Mouse (Mus musculus) midbrain, postnatal 0 days (tissue): ENCODE results near the gene Nup107. TPM values are rescaled to one million over a fixed set of nuclear protein-coding genes. Genes with fewer than 3 reads are reported as not detected.

Experiments used
- ATAC-seq: fragments of 200-750 bp; cut with Nextera tagmentation; 2 replicates; pipeline ENCODE4 v1.8.0; 2017; ENCODE audit warnings: moderate number of reproducible peaks, mild to moderate bottlenecking, moderate TSS enrichment, moderate library complexity; ENCODE audit not compliant: low FRiP score
- DNase-seq: peaks from one replicate; pipeline ENCODE4 v3.0.0-alpha.2; 2015; ENCODE audit warnings: low spot score
- H3K27ac ChIP-seq: fragments of 300-500 bp; sonication (generic); 2 replicates; pipeline ENCODE4 v1.5.1; 2014; ENCODE audit warnings: low read depth, mild to moderate bottlenecking, low read length, mixed read lengths
- H3K27me3 ChIP-seq: fragments of 300-500 bp; sonication (generic); 2 replicates; pipeline ENCODE4 v1.6.1; 2014; ENCODE audit warnings: low read length, control low read depth, mixed read lengths; ENCODE audit not compliant: insufficient read depth
- H3K36me3 ChIP-seq: fragments of 300-500 bp; sonication (generic); 2 replicates; pipeline ENCODE4 v1.6.1; 2014; ENCODE audit warnings: low read length, control low read depth, mixed read lengths; ENCODE audit not compliant: insufficient read depth
- H3K4me1 ChIP-seq: fragments of 300-500 bp; sonication (generic); 2 replicates; pipeline ENCODE4 v1.6.1; 2014; ENCODE audit warnings: mild to moderate bottlenecking, control low read depth, antibody characterized with exemption, low read length, mixed read lengths; ENCODE audit not compliant: insufficient read depth
- H3K4me2 ChIP-seq: fragments of 300-500 bp; sonication (generic); 2 replicates; pipeline ENCODE4 v1.6.1; 2014; ENCODE audit warnings: low read depth, mild to moderate bottlenecking, low read length, mixed read lengths; ENCODE audit not compliant: poor library complexity, severe bottlenecking
- H3K4me3 ChIP-seq: fragments of 300-500 bp; sonication (generic); 2 replicates; pipeline ENCODE4 v1.5.1; 2014; ENCODE audit warnings: low read depth, mild to moderate bottlenecking, low read length, moderate library complexity
- H3K9ac ChIP-seq: fragments of 300-500 bp; sonication (generic); replicated peaks from 2 replicates; pipeline ENCODE4 v1.6.1; 2014; ENCODE audit warnings: mild to moderate bottlenecking, low read length, moderate library complexity, mixed read lengths; ENCODE audit not compliant: poor library complexity, severe bottlenecking
- H3K9me3 ChIP-seq: fragments of 300-500 bp; sonication (generic); 2 replicates; pipeline ENCODE4 v1.6.1; 2016; ENCODE audit warnings: low read length, control low read depth
- CTCF ChIP-seq: IDR thresholded peaks from 2 replicates; pipeline ENCODE4 v1.5.1; 2016; ENCODE audit warnings: antibody characterized with exemption, mild to moderate bottlenecking
- WGBS: fragments of 180-500 bp; shearing (Covaris S2); extraction: QIAGEN DNeasy Blood & Tissue Kit; methylation state at CpG from one replicate; pipeline ENCODE4 v1.1.7; 2014; 5-methylcytosine and 5-hydroxymethylcytosine counted together
- polyA plus RNA-seq: library from polyadenylated mRNA; unstranded; fragments of >200 nt; fragmentation: Nextera tagmentation; extraction: Ambion mirVana; gene quantifications from 2 replicates; pipeline ENCODE4 v1.2.1, GENCODE M21; 2015
- total RNA-seq: library from RNA; depleted of rRNA; stranded (reverse); fragments of >200 nt; gene quantifications from 2 replicates; pipeline ENCODE4 v1.2.3, GENCODE M21; 2014

The Nup107 gene
- total and polyA plus RNA-seq, 2 experiments from 2014 or later = 14.0 to 16.7 TPM

- TF ChIP-seq CTCF = no peak
- ATAC-seq = no peak
Observed at GRCm38 (mm10) chr10:117810506-117810905, 18.0 kb upstream of the Nup107 start.

GRCm38 (mm10) chr10:117808068-117808467 is 15.6 kb upstream of the Nup107 start:
- ATAC-seq (no peak), DNase-seq (no peak)
- Histone ChIP-seq H3K27ac (no peak overlapping the region), H3K4me1 (no peaks in the 10 kb centered on the region), H3K9me3 (no peaks in the 10 kb centered on the region), H3K9ac (no peak overlapping the region), H3K4me3 (no peak overlapping the region), H3K36me3 (peaks cover 2% of the 10 kb centered on the region; the same call in 1 of the 2 replicates), H3K4me2 (no peak overlapping the region), H3K27me3 (no peaks in the 10 kb centered on the region)
- 85% methylated on average over 6 of the region's 6 CpGs for WGBS
- no peak for TF ChIP-seq CTCF

More at GRCm38 (mm10) chr10:117810506-117810905, 18.0 kb upstream of the Nup107 start:
- no peaks in the 10 kb centered on the region for H3K27me3 ChIP-seq
- H3K27ac ChIP-seq = no peak overlapping the region
- no peaks in the 10 kb centered on the region for H3K9me3 ChIP-seq
- no peak overlapping the region for H3K9ac ChIP-seq
- H3K4me2 ChIP-seq = no peak overlapping the region
- peaks cover 13% of the 10 kb centered on the region for H3K36me3 ChIP-seq
- no peaks in the 10 kb centered on the region for H3K4me1 ChIP-seq
- WGBS = 79% methylated on average over 11 of the region's 11 CpGs
- no peak overlapping the region for H3K4me3 ChIP-seq
- DNase-seq = no peak

GRCm38 (mm10) chr10:117805919-117806318 is 13.4 kb upstream of the Nup107 start:
- no peak overlapping the region for H3K27ac ChIP-seq
- no peaks in the 10 kb centered on the region for H3K4me1 ChIP-seq
- no peak overlapping the region for H3K9ac ChIP-seq
- no peaks in the 10 kb centered on the region for H3K9me3 ChIP-seq
- no peak overlapping the region for H3K4me2 ChIP-seq
- no peak for DNase-seq
- 52% methylated on average over 9 of the region's 9 CpGs for WGBS
- no peak for TF ChIP-seq CTCF
- no peaks in the 10 kb centered on the region for H3K27me3 ChIP-seq
- ATAC-seq = no peak
- H3K36me3 ChIP-seq = no peaks in the 10 kb centered on the region
- H3K4me3 ChIP-seq = no peak overlapping the region

- TF ChIP-seq CTCF = no peak
- 91% methylated on average over 31 of the region's 31 CpGs for WGBS
- no peak overlapping the region for H3K4me3 ChIP-seq
- H3K27ac ChIP-seq = no peak overlapping the region
- no peaks in the 10 kb centered on the region for H3K9me3 ChIP-seq
- no peaks in the 10 kb centered on the region for H3K4me1 ChIP-seq
- no peak overlapping the region for H3K4me2 ChIP-seq
- no peak for ATAC-seq
- H3K36me3 ChIP-seq = no peaks in the 10 kb centered on the region
- H3K9ac ChIP-seq = no peak overlapping the region
- no peak for DNase-seq
- H3K27me3 ChIP-seq = no peaks in the 10 kb centered on the region
Observed at GRCm38 (mm10) chr10:117803870-117804850, 11.7 kb upstream of the Nup107 start.

- Histone ChIP-seq H3K27me3 (no peaks in the 10 kb centered on the region), H3K9ac (no peak overlapping the region), H3K4me3 (no peak overlapping the region), H3K4me1 (no peaks in the 10 kb centered on the region), H3K27ac (no peak overlapping the region), H3K9me3 (no peaks in the 10 kb centered on the region), H3K4me2 (no peak overlapping the region), H3K36me3 (no peaks in the 10 kb centered on the region)
- no peak for TF ChIP-seq CTCF
- WGBS = 95% methylated on average over 9 of the region's 9 CpGs
- no peak for DNase-seq
- no peak for ATAC-seq
Observed at GRCm38 (mm10) chr10:117801886-117802285, 9.4 kb upstream of the Nup107 start.

GRCm38 (mm10) chr10:117799806-117800205 is 7.3 kb upstream of the Nup107 start:
- Histone ChIP-seq H3K27ac (no peak overlapping the region), H3K9ac (no peak overlapping the region), H3K27me3 (no peaks in the 10 kb centered on the region), H3K4me3 (no peak overlapping the region), H3K4me2 (no peak overlapping the region), H3K4me1 (no peaks in the 10 kb centered on the region), H3K9me3 (no peaks in the 10 kb centered on the region), H3K36me3 (no peaks in the 10 kb centered on the region)
- TF ChIP-seq CTCF = no peak
- DNase-seq = no peak
- 95% methylated on average over 11 of the region's 11 CpGs for WGBS
- no peak for ATAC-seq
